Mouse (Mus musculus) frontal cortex, postnatal 36 days (tissue): ENCODE measurements at regions not wholly inside any gene's neighbourhood (a gene's known extent, or its start where the extent isn't known, plus 50 kb on each side); places are given as distances from the start of the nearest gene placed in this dataset.
"Not testable (repeated sequence)": the region's sequence is repeated elsewhere in the genome, so short reads cannot be mapped to it uniquely, and the experiment has no call there.

Source experiments
- DNase-seq, 2 experiments: peaks; one replicate each; pipeline ENCODE4 v3.0.0; 2022; ENCODE audit warnings: low spot score in 2 of 2

GRCm38 (mm10) chr8:102223097-102223496 is 562.3 kb downstream of the Cdh11 start:
- DNase-seq, result no peak

GRCm38 (mm10) chr8:102205633-102206032 is 579.8 kb downstream of the Cdh11 start:
- DNase-seq, result no peak

GRCm38 (mm10) chr8:102159541-102160197 is 625.8 kb downstream of the Cdh11 start:
- DNase-seq, result no peak

DNA sequence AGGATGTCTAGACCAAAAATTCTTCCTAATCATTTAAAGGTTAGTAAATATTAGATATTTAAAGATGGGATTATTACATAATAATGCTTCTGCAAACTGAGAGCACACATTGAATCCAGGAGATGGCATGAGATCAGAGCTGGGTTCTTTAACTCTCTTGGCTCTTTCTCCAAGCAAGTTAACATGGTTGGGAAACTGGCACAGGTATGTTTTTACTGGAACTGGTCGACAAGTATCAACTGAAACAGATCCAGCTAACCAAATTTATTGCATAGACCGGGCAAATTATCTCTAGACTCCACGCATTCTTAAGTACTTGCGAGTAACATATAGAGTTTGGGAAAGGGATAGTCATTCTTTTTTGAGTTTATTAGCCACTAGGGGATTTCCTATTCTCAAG is 666.8 kb downstream of the Cdh11 start:
- DNase-seq, result no peak

DNA sequence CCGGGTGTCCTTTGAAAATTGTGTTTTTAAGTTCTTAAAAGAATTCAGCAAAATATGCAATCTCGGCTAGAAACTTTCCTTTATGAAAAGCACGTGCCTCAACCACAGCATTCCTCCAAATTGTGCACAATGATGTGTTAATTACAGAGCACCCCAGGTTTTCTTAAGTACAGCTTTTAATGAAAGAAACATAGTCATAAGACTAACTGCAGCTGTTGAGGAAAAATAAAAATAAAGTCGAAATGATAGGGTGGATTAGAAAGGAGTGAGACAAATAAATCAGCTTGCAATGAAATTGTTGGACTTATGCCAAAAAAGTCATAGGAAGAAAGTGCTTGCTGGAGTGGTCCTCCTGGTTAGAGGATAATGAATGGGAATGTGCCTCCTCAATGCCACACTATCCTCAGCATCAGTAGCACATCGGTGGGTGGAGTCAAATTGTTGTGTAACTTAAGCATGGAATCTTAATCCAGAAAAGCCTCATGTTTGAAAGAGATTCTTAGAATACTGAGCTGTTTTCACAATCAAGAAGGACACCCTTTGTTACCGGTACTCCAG is 668.5 kb downstream of the Cdh11 start:
- DNase-seq, result no peak

GRCm38 (mm10) chr8:102103773-102104172 is 681.7 kb downstream of the Cdh11 start:
- no peak for DNase-seq

DNA sequence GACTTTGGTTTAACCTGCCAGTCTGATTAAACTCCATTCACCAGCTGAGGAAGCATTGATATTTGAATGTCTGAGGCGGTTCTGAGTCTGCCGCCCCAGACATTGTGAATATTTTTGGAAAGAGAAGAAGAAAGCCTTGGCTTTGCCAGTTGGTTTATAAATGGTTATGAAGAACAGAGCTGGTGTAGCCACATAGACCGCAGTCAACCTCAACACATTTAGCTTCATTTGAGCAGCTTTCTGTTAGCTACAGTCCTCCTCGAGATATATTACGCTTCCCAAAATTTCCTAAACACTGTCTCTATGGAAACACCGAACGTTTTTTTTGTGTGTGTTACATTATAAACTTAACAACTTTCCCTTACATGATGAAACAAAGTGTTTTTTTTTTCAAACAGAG is 688.7 kb downstream of the Cdh11 start:
- peak; percentile 1 to 15 for DNase-seq

- peak; percentile 38 to 44 for DNase-seq
These were observed 699.5 kb downstream of the Cdh11 start for GRCm38 (mm10) chr8:102085927-102086326.

DNA sequence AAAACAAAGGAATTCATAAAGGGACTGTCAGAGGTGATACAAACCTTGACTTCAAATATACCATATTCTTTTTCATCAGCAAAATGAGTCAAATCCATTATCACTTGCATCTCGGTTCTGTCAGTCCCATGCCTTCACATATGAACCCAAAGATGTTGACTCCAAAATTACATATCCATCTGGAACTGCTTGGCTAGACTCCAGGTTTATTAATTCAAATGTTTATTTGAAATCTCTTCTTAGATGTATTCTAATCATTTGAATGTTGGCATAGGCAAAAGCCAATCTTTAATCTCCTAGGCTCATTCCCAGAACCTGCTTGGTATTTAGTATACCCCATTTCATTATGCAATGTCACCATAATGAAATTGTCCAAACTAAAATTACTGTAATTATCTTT is 709.8 kb downstream of the Cdh11 start:
- no peak for DNase-seq

DNA sequence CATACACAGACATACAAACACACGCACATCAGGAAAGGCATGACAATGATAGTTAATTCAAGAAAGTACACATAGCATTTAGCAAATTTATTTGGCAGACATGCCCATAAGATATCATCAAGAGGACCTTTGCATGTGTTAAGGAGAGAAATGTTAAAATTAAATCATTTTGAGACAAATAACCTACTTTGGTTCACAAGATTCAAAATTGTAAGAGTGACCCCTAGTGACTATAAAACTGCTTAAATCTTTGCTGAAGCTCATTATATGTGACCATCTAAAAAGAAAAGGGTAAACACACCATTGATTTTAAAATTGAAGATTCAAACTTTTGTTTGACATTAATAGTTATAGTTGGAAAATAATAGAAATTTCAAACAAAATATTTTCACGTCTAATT is 721.3 kb downstream of the Cdh11 start:
- no peak for DNase-seq

GRCm38 (mm10) chr8:102053429-102053828 is 732.0 kb downstream of the Cdh11 start:
- no peak for DNase-seq

DNA sequence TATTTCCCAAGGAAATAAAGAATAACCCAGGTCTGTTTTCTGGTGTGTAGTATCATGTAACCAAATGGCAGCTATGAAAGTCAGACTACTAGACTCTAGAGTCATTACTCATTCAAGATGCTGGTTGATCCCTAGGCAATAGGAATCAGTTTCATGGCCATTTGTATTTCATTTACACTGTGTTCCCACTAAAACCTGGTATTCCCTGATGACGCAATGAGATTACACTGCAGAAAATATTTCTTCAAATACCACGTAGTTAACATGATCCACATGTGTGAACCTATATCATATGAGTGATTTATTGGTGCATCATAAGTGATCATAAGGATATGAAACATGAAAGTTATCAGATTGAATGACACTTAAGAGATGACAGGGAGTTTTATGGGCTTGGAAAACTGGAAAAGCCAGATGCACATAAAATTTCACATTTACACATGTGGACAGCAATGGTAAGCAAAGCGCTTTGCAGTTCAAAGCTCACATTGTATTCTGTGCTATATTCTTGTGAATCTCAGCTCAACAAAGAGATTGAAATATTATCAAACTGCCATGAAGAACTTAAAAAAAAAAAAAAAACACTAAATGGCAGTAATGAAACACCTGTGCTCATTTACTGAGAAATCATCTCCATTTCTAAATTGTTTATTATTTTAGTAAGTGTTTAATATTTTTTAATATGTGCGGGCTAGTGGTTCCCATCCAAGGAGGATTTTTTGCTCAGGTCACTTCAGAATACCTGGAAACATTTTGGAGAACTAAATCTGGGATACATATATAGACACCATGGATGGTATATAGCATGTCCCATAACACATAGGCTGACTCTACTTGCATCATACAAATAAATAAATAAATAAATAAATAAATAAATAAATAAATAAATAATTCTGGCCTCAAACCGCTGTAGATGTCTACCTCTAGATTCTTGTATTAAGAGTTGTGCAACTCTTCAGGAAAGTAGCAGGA is 758.2 kb downstream of the Cdh11 start:
- no peak for DNase-seq

GRCm38 (mm10) chr8:102024472-102024871 is 761.0 kb downstream of the Cdh11 start:
- DNase-seq, result no peak

DNA sequence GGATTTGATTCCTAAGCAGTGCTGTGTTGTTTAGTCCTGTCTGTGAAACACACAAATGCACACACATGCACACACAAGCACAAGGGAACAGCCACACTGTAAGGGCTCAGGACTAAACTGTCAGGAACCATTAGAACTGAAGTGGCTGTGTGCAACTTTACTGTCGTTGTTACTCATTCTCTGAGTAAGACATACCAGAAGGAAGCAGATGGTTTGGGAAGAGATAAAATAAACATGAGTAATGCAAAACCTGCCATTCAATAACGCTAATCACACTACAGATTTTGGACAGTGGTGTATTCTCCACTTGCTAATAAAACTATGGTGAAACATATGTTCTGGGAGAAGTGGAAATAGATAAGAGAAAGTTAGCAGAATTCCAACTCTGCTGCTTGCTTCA is 767.7 kb downstream of the Cdh11 start:
- no peak for DNase-seq

GRCm38 (mm10) chr8:102000326-102001016 is 785.0 kb downstream of the Cdh11 start:
- DNase-seq, result peak; percentile 60 to 82

DNA sequence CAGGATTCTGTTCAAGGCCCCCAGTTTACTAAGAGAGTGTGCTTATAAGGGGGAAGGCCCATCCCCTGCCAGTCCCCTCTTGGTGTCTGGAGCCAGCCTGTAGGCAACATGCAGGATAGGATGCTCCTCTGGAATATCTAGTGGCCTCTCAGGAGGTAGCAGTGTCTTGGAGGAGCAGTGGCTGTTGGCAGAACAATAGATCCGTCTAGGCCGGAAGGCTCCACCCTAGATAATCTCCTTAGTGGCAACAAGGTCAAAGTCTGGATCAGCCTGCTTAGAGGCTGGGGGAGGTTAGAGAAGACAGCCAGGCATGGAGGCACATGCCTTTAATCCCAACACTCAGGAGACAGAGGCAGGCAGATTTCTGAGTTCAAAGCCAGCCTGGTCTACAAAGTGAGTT is 788.7 kb downstream of the Cdh11 start:
- not testable (repeated sequence) for DNase-seq

DNA sequence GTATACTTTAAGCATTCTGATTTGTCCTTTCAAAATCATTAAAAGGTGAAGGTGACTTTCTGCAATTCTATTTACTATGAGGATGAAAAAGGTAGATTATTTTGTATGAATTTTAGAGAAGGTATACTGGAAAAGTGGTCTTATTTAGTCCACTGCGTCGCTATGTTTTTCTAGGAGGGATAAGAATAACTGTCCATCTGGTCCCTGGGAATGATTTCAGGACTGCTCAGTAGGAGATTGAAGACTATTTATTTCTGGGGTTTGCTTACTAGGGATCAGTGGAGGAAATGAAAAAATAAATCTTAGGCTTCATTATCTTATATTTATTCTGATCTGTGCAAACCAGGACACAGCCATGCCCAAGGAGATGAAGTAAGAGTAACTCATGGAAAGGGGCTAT is 828.6 kb downstream of the Cdh11 start:
- DNase-seq, result no peak

DNA sequence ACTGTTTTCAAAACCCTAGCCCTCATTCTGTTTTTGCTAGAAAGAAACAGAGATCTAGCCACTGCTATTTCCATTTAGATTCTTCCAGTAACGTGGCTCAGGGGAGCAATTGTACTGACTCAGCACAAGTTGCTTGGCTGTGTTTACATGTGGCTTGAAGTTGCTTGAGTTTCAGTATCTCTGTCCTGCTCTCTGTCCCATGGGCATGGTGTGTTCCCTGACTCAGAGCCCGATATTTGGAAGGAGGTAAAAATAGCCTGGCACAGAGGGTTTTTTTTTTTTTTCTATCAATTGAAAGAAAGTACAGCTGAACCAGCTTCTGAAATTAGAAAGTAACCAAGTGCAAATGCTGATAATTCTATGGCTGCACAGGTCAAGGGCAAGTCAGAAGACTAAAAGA is 834.8 kb downstream of the Cdh11 start:
- DNase-seq, result no peak

- DNase-seq, result no peak
These were observed 847.6 kb downstream of the Cdh11 start for GRCm38 (mm10) chr8:101937859-101938258.

DNA sequence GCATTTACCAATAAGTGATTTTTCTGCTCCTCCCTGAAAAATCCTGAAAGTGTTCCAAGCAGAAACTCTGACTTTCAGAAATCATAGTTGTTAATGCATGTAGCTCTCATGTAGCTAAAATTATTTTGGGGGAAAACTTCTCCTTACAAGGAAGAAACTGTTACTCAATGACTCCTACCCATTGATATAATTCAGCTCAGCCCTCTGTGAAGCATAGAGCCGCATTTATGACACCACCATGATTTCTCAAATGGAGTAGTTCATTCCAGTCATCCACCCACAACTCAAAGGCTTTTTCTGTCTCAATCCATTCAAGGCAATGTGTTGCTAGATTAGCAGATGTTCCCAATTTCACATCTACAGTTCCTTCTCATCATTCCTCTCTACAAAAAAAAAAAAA is 871.8 kb downstream of the Cdh11 start:
- DNase-seq, result peak in 1 of 2 experiments; percentile 30
